Mouse (Mus musculus) midbrain, embryonic 11.5 days (tissue): ENCODE measurements around the gene Tomt. TPM values are rescaled to one million over a fixed set of nuclear protein-coding genes. Genes with fewer than 3 reads are reported as not detected.
"Not testable (repeated sequence)": the region's sequence is repeated elsewhere in the genome, so short reads cannot be mapped to it uniquely, and the experiment has no call there.

Experiments used
- ATAC-seq: fragments of 200-750 bp; cut with Nextera tagmentation; 2 replicates; pipeline ENCODE4 v1.8.0; 2017; ENCODE audit warnings: moderate TSS enrichment, moderate library complexity; ENCODE audit not compliant: low FRiP score
- DNase-seq: peaks from one replicate; pipeline ENCODE4 v3.0.0; 2015; ENCODE audit warnings: low spot score; ENCODE audit errors: missing footprints
- H3K27ac ChIP-seq: fragments of 300-500 bp; sonication (generic); 2 replicates; pipeline ENCODE4 v1.5.1; 2014; ENCODE audit warnings: low read depth, low read length
- H3K27me3 ChIP-seq: fragments of 300-500 bp; sonication (generic); 2 replicates; pipeline ENCODE4 v1.6.1; 2014; ENCODE audit warnings: mild to moderate bottlenecking, low read length, moderate library complexity, mixed read lengths; ENCODE audit not compliant: control insufficient read depth, insufficient read depth
- H3K36me3 ChIP-seq: fragments of 300-500 bp; sonication (generic); 2 replicates; pipeline ENCODE4 v1.6.1; 2014; ENCODE audit warnings: mild to moderate bottlenecking, low read length, moderate library complexity, mixed read lengths; ENCODE audit not compliant: control insufficient read depth, insufficient read depth
- H3K4me1 ChIP-seq: fragments of 300-500 bp; sonication (generic); 2 replicates; pipeline ENCODE4 v1.6.1; 2014; ENCODE audit warnings: low read length; ENCODE audit not compliant: control insufficient read depth, insufficient read depth
- H3K4me2 ChIP-seq: fragments of 300-500 bp; sonication (generic); 2 replicates; pipeline ENCODE4 v1.6.1; 2014; ENCODE audit warnings: mild to moderate bottlenecking, moderate library complexity
- H3K4me3 ChIP-seq: fragments of 300-500 bp; sonication (generic); 2 replicates; pipeline ENCODE4 v1.5.1; 2014; ENCODE audit warnings: low read depth, low read length
- H3K9ac ChIP-seq: fragments of 300-500 bp; sonication (generic); 2 replicates; pipeline ENCODE4 v1.6.1; 2014; ENCODE audit warnings: low read length
- H3K9me3 ChIP-seq: fragments of 300-500 bp; sonication (generic); 2 replicates; pipeline ENCODE4 v1.6.1; 2016; ENCODE audit warnings: low read length; ENCODE audit not compliant: control insufficient read depth
- WGBS: fragments of 180-500 bp; shearing (Covaris S2); extraction: QIAGEN DNeasy Blood & Tissue Kit; methylation state at CpG from one replicate; pipeline ENCODE4 v1.1.7; 2014; 5-methylcytosine and 5-hydroxymethylcytosine counted together
- polyA plus RNA-seq: library from polyadenylated mRNA; unstranded; fragments of >200 nt; fragmentation: Nextera tagmentation; extraction: Ambion mirVana; gene quantifications from 2 replicates; pipeline ENCODE4 v1.2.1, GENCODE M21; 2014

The Tomt gene
- polyA plus RNA-seq, 1 experiment from 2014 or later: 0.59 TPM

- WGBS: 99% methylated on average over 4 of the region's 4 CpGs
Observed at GRCm38 (mm10) chr7:101937569-101937968, 31.4 kb upstream of the Tomt start.

GRCm38 (mm10) chr7:101936996-101937395, 30.8 kb upstream of the Tomt start:
- no peak overlapping the region for H3K9ac ChIP-seq
- ATAC-seq (no peak), DNase-seq (no peak)
- no peaks in the 10 kb centered on the region for H3K9me3 ChIP-seq
- peaks cover 5% of the 10 kb centered on the region; the same call in 1 of the 2 replicates for H3K4me1 ChIP-seq
- H3K27ac ChIP-seq: no peak overlapping the region
- H3K27me3 ChIP-seq: no peaks in the 10 kb centered on the region
- no peak overlapping the region for H3K4me3 ChIP-seq
- WGBS: 95% methylated on average over 4 of the region's 4 CpGs
- H3K36me3 ChIP-seq: no peaks in the 10 kb centered on the region
- no peak overlapping the region for H3K4me2 ChIP-seq

More at GRCm38 (mm10) chr7:101937569-101937968, 31.4 kb upstream of the Tomt start:
- no peaks in the 10 kb centered on the region for H3K9me3 ChIP-seq
- H3K36me3 ChIP-seq: no peaks in the 10 kb centered on the region
- H3K4me1 ChIP-seq: peaks cover 5% of the 10 kb centered on the region; the same call in 1 of the 2 replicates
- no peaks in the 10 kb centered on the region for H3K27me3 ChIP-seq
- no peak overlapping the region for H3K9ac ChIP-seq
- ATAC-seq: no peak
- H3K4me3 ChIP-seq: no peak overlapping the region
- H3K27ac ChIP-seq: no peak overlapping the region
- no peak overlapping the region for H3K4me2 ChIP-seq
- DNase-seq: no peak

GRCm38 (mm10) chr7:101935957-101936356, 29.8 kb upstream of the Tomt start:
- no peak overlapping the region for H3K4me3 ChIP-seq
- WGBS: over 99% methylated on average over 4 of the region's 4 CpGs
- H3K9me3 ChIP-seq: no peaks in the 10 kb centered on the region
- no peak overlapping the region for H3K9ac ChIP-seq
- H3K4me1 ChIP-seq: peaks cover 5% of the 10 kb centered on the region; the same call in 1 of the 2 replicates
- H3K27me3 ChIP-seq: no peaks in the 10 kb centered on the region
- ATAC-seq (no peak), DNase-seq (no peak)
- H3K36me3 ChIP-seq: no peaks in the 10 kb centered on the region
- no peak overlapping the region for H3K4me2 ChIP-seq
- no peak overlapping the region for H3K27ac ChIP-seq

GRCm38 (mm10) chr7:101933751-101934240, 27.6 kb upstream of the Tomt start, which contains the start of the genes Lrrc51 and Numa1:
TSS of gene Lrrc51 (minus strand) at chr7:101933895.
TSS of gene Numa1 (plus strand) at chr7:101934111.
- peak within 1 kb of the TSS; percentile 54 for H3K4me3 ChIP-seq
- no peaks in the 10 kb centered on the region for H3K27me3 ChIP-seq
- no peaks in the 10 kb centered on the region for H3K36me3 ChIP-seq
- peak within 1 kb of the TSS; percentile 56 for H3K4me2 ChIP-seq
- H3K9me3 ChIP-seq: no peaks in the 10 kb centered on the region
- peak; percentile 98 for ATAC-seq
- peak; percentile 99 for DNase-seq
- no peak within 1 kb of the TSS for H3K27ac ChIP-seq
- peaks cover 5% of the 10 kb centered on the region; the same call in 1 of the 2 replicates for H3K4me1 ChIP-seq
- peak within 1 kb of the TSS; percentile 64 for H3K9ac ChIP-seq
- WGBS: under 1% methylated on average over 40 of the region's 40 CpGs

- no peak overlapping the region for H3K27ac ChIP-seq
- 8% methylated on average over 15 of the region's 15 CpGs for WGBS
- peak overlapping the region; percentile 47 for H3K4me2 ChIP-seq
- H3K36me3 ChIP-seq: no peaks in the 10 kb centered on the region
- H3K4me1 ChIP-seq: peaks cover 5% of the 10 kb centered on the region; the same call in 1 of the 2 replicates
- H3K9me3 ChIP-seq: no peaks in the 10 kb centered on the region
- peak overlapping the region; percentile 64 for H3K9ac ChIP-seq
- H3K27me3 ChIP-seq: no peaks in the 10 kb centered on the region
- H3K4me3 ChIP-seq: peak overlapping the region; percentile 54
- ATAC-seq (peak; percentile 49; the same call in 1 of the 2 replicates), DNase-seq (no peak)
Observed at GRCm38 (mm10) chr7:101933300-101933699, 27.1 kb upstream of the Tomt start.

GRCm38 (mm10) chr7:101932551-101932950, 26.4 kb upstream of the Tomt start:
- Histone ChIP-seq H3K27me3 (no peaks in the 10 kb centered on the region), H3K9me3 (no peaks in the 10 kb centered on the region), H3K4me3 (no peak overlapping the region), H3K27ac (no peak overlapping the region), H3K4me2 (no peak overlapping the region), H3K9ac (no peak overlapping the region), H3K36me3 (no peaks in the 10 kb centered on the region), H3K4me1 (peaks cover 5% of the 10 kb centered on the region; the same call in 1 of the 2 replicates)
- ATAC-seq (no peak), DNase-seq (no peak)
- WGBS: 96% methylated on average over 1 of the region's 1 CpGs

GRCm38 (mm10) chr7:101928093-101928492, 21.9 kb upstream of the Tomt start:
- H3K4me2 ChIP-seq: no peak overlapping the region
- peaks cover under 1% of the 10 kb centered on the region; the same call in 1 of the 2 replicates for H3K4me1 ChIP-seq
- DNase-seq (no peak), ATAC-seq (no peak)
- H3K4me3 ChIP-seq: no peak overlapping the region
- no peaks in the 10 kb centered on the region for H3K27me3 ChIP-seq
- H3K36me3 ChIP-seq: no peaks in the 10 kb centered on the region
- H3K9me3 ChIP-seq: no peaks in the 10 kb centered on the region
- WGBS: 85% methylated on average over 3 of the region's 3 CpGs
- H3K9ac ChIP-seq: no peak overlapping the region
- H3K27ac ChIP-seq: no peak overlapping the region

GRCm38 (mm10) chr7:101925892-101926291, 19.7 kb upstream of the Tomt start:
- ATAC-seq, H3K9me3 ChIP-seq, DNase-seq: not testable (repeated sequence)

GRCm38 (mm10) chr7:101918071-101918470, 11.9 kb upstream of the Tomt start:
- peak; percentile 96 for DNase-seq
- ATAC-seq: peak; percentile 82
- Histone ChIP-seq H3K4me2 (no peak overlapping the region), H3K36me3 (peaks cover 4% of the 10 kb centered on the region), H3K4me1 (no peaks in the 10 kb centered on the region), H3K27ac (no peak overlapping the region), H3K4me3 (no peak overlapping the region), H3K9ac (no peak overlapping the region), H3K27me3 (no peaks in the 10 kb centered on the region), H3K9me3 (no peaks in the 10 kb centered on the region)
- 11% methylated on average over 1 of the region's 1 CpGs for WGBS

More at GRCm38 (mm10) chr7:101925892-101926291, 19.7 kb upstream of the Tomt start:
- not testable (repeated sequence) for H3K4me1 ChIP-seq, H3K36me3 ChIP-seq, H3K4me2 ChIP-seq, H3K4me3 ChIP-seq, H3K9ac ChIP-seq, H3K27ac ChIP-seq, H3K27me3 ChIP-seq
